Mouse (Mus musculus) ES-E14 (cell line): Measurements from ENCODE around the gene Kdelr1. TPM values are rescaled to one million over a fixed set of nuclear protein-coding genes. Genes with fewer than 3 reads are reported as not detected.
A peak's percentile ranks its signal among the peaks of the same experiment; 100 is the strongest.
"Not testable (repeated sequence)": the region's sequence is repeated elsewhere in the genome, so short reads cannot be mapped to it uniquely, and the experiment has no call there.

ENCODE experiments used
- DNase-seq: peaks from one replicate; pipeline ENCODE4 v3.0.0-alpha.2; 2013; ENCODE audit warnings: low read depth, low spot score
- H3K27ac ChIP-seq: 2 replicates; pipeline ENCODE4 v1.5.1; 2012; ENCODE audit warnings: low read depth, mild to moderate bottlenecking, low read length, moderate library complexity, mixed read lengths; ENCODE audit not compliant: poor library complexity, insufficient read depth, severe bottlenecking
- H3K36me3 ChIP-seq: 2 replicates; pipeline ENCODE4 v1.6.1; 2012; ENCODE audit warnings: mild to moderate bottlenecking, low read length, moderate library complexity, mixed read lengths; ENCODE audit not compliant: control insufficient read depth, poor library complexity, insufficient read depth, severe bottlenecking
- H3K4me1 ChIP-seq, 2 experiments: fragments of 150-350 bp in 1 of 2; sonication (generic) in 1 of 2; 2 replicates each; pipeline ENCODE4 v1.6.1; 2012; ENCODE audit warnings: low read length in 2 of 2, mild to moderate bottlenecking in 1 of 2, mixed read lengths in 1 of 2; ENCODE audit not compliant: control insufficient read depth in 2 of 2, insufficient read depth in 2 of 2, poor library complexity in 1 of 2
- H3K4me3 ChIP-seq, 2 experiments: fragments of 150-350 bp in 1 of 2; sonication (generic) in 1 of 2; 2 replicates each; pipeline ENCODE4 v1.5.1; 2012; ENCODE audit warnings: low read length in 2 of 2, low read depth in 1 of 2, mild to moderate bottlenecking in 1 of 2, mixed read lengths in 1 of 2; ENCODE audit not compliant: insufficient read depth in 1 of 2, poor library complexity in 1 of 2, severe bottlenecking in 1 of 2
- H3K9ac ChIP-seq: 2 replicates; pipeline ENCODE4 v1.6.1; 2012; ENCODE audit warnings: low read depth, mild to moderate bottlenecking, low read length, mixed read lengths; ENCODE audit not compliant: poor library complexity, insufficient read depth, severe bottlenecking
- H3K9me3 ChIP-seq: fragments of 150-350 bp; sonication (generic); 2 replicates; pipeline ENCODE4 v1.6.1; 2012; ENCODE audit warnings: low read depth, mild to moderate bottlenecking, low read length; ENCODE audit not compliant: control insufficient read depth, insufficient read depth
- CHD2 ChIP-seq: IDR thresholded peaks from 2 replicates; pipeline ENCODE4 v1.6.1; 2014; ENCODE audit warnings: mild to moderate bottlenecking, low read depth, low read length, inconsistent platforms
- HCFC1 ChIP-seq: IDR thresholded peaks from 2 replicates; pipeline ENCODE4 v1.6.1; 2012; ENCODE audit warnings: low read length, inconsistent platforms, borderline replicate concordance; ENCODE audit not compliant: insufficient read depth
- MAFK ChIP-seq: IDR thresholded peaks from 2 replicates; pipeline ENCODE4 v1.6.1; 2014; ENCODE audit warnings: mild to moderate bottlenecking, low read depth, low read length, inconsistent platforms; ENCODE audit not compliant: insufficient read depth
- ZC3H11A ChIP-seq: IDR thresholded peaks from 2 replicates; pipeline ENCODE4 v1.6.1; 2012; ENCODE audit warnings: low read depth, mild to moderate bottlenecking, inconsistent platforms, low read length, borderline replicate concordance
- ZNF384 ChIP-seq: IDR thresholded peaks from 2 replicates; pipeline ENCODE4 v1.6.1; 2012; ENCODE audit warnings: low read depth, low read length, inconsistent platforms
- in situ Hi-C, 2 experiments: fragments of 600-800 bp; cut with MboI; formaldehyde crosslinking; loops; one replicate each; pipeline ENCODE4 v1.15.1; 2025; ENCODE audit warnings: low sequenced_read_pairs in 2 of 2, inconsistent platforms in 1 of 2; ENCODE audit not compliant: unreplicated experiment in 2 of 2
- total RNA-seq: library from RNA; depleted of rRNA; stranded (reverse); fragments of 300-350 nt; gene quantifications from 2 replicates; pipeline ENCODE4 v1.2.3, GENCODE M21; 2012

The Kdelr1 gene
- total RNA-seq, 1 experiment, result 73.2 TPM

GRCm38 (mm10) chr7:45896517-45897257, 24.1 kb downstream of the Kdelr1 start, which contains the start of the genes Syngr4 and Tmem143:
Gene Syngr4, minus strand, starts transcription at chr7:45896714.
Gene Tmem143, plus strand, starts transcription at chr7:45896941.
- Histone ChIP-seq H3K36me3 (no peaks in the 10 kb centered on the region; the same call in 1 of the 2 replicates), H3K9me3 (no peaks in the 10 kb centered on the region), H3K4me1 (peaks cover 0 to 3% of the 10 kb centered on the region in 2 experiments; a peak in 2 of 4 replicates), H3K27ac (peak within 1 kb of the TSS; percentile 92), H3K4me3 (peak within 1 kb of the TSS; percentile 77 to 87), H3K9ac (peak within 1 kb of the TSS; percentile 84)
- peak; percentile 99 for DNase-seq
- in situ Hi-C loops, result no loop called here
- TF ChIP-seq MAFK (no peak), ZC3H11A (no peak), ZNF384 (peak; percentile 99), HCFC1 (no peak), CHD2 (peak; percentile 36; the same call in 1 of the 2 replicates)

DNA sequence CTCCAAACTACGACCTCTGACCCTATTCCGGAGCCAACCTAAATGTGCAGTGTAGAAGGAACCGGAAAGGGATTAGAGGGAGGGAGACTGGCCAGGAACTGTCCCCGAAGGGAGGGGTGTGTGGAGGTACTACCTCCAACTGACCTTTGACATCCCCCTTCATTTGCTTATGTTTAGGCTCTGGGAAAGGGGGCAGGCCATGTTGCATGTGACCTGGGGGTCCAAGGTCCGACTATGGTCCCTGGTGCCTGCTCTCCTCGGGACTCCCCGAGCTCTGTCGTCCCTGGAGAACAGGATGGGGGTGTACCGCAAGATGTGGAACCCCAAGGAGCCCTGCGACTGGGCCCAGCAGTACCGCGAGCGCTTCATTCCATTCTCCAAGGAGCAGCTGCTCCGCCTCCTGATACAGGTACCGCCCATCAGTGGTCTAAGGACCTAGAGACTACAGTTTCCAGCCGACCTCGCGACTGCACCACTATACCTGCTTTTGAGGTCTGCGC, 24.7 kb downstream of the Kdelr1 start:
- in situ Hi-C loops, result no loop called here
- no peaks in the 10 kb centered on the region for H3K9me3 ChIP-seq
- H3K27ac ChIP-seq, result peak overlapping the region; percentile 92
- no peak for DNase-seq
- TF ChIP-seq MAFK (no peak), CHD2 (no peak; the same call in 1 of the 2 replicates), HCFC1 (peak; percentile 76)
- H3K4me1 ChIP-seq, result peaks cover 0 to 3% of the 10 kb centered on the region in 2 experiments; a peak in 2 of 4 replicates
- H3K9ac ChIP-seq, result peak overlapping the region; percentile 84
- peak overlapping the region; percentile 77 to 87 for H3K4me3 ChIP-seq
- no peaks in the 10 kb centered on the region; the same call in 1 of the 2 replicates for H3K36me3 ChIP-seq

- H3K27ac ChIP-seq, result peak overlapping the region; percentile 92; the same call in 1 of the 2 replicates
- peak overlapping the region; percentile 46; the same call in 1 of the 2 replicates for H3K9ac ChIP-seq
- DNase-seq, result not testable (repeated sequence)
These were observed 25.6 kb downstream of the Kdelr1 start for GRCm38 (mm10) chr7:45898125-45898524.

DNA sequence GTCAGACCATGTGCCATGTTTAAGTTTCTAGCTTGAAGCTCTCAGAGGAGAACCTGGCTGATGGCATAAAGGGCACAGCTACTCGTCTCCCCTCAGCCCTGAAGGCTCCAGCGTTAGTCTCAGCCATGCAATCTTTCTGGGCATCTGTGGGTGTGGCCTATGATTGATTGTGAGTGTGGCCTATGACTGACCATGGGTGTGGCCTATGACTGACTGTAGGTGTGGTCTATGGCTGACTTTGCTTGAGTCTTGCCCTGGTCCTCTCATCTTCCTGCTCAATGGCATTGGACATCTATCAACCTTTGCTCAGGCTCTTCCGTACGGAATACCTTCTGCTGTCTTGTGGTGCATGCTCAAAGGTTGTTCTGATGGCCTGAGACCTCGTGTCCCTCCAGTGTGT, 29.0 kb downstream of the Kdelr1 start:
- Histone ChIP-seq H3K4me3 (no peak overlapping the region), H3K36me3 (no peaks in the 10 kb centered on the region; the same call in 1 of the 2 replicates), H3K9ac (no peak overlapping the region), H3K4me1 (no peaks in the 10 kb centered on the region; a peak in 1 of 4 replicates), H3K27ac (no peak overlapping the region), H3K9me3 (no peaks in the 10 kb centered on the region)
- TF ChIP-seq CHD2 (0 out of 2 replicates have a peak, but pooled peaks have one; percentile 44), HCFC1 (no peak)
- peak; percentile 71 for DNase-seq
- in situ Hi-C loops, result no loop called here

More at GRCm38 (mm10) chr7:45898125-45898524, 25.6 kb downstream of the Kdelr1 start:
- in situ Hi-C loops, H3K9me3 ChIP-seq, H3K36me3 ChIP-seq, H3K4me1 ChIP-seq: not testable (repeated sequence)
- H3K4me3 ChIP-seq, result peak overlapping the region; percentile 77 to 87; a peak in 3 of 4 replicates
